Mouse (Mus musculus) ES-E14 (cell line): Measurements from ENCODE around the gene Zfp449.

Source experiments
- CHD2 ChIP-seq: IDR thresholded peaks from 2 replicates; pipeline ENCODE4 v1.6.1; 2014; ENCODE audit warnings: mild to moderate bottlenecking, low read depth, low read length, inconsistent platforms
- HCFC1 ChIP-seq: IDR thresholded peaks from 2 replicates; pipeline ENCODE4 v1.6.1; 2012; ENCODE audit warnings: low read length, inconsistent platforms, borderline replicate concordance; ENCODE audit not compliant: insufficient read depth
- MAFK ChIP-seq: IDR thresholded peaks from 2 replicates; pipeline ENCODE4 v1.6.1; 2014; ENCODE audit warnings: mild to moderate bottlenecking, low read depth, low read length, inconsistent platforms; ENCODE audit not compliant: insufficient read depth
- ZC3H11A ChIP-seq: IDR thresholded peaks from 2 replicates; pipeline ENCODE4 v1.6.1; 2012; ENCODE audit warnings: low read depth, mild to moderate bottlenecking, inconsistent platforms, low read length, borderline replicate concordance
- ZNF384 ChIP-seq: IDR thresholded peaks from 2 replicates; pipeline ENCODE4 v1.6.1; 2012; ENCODE audit warnings: low read depth, low read length, inconsistent platforms

DNA sequence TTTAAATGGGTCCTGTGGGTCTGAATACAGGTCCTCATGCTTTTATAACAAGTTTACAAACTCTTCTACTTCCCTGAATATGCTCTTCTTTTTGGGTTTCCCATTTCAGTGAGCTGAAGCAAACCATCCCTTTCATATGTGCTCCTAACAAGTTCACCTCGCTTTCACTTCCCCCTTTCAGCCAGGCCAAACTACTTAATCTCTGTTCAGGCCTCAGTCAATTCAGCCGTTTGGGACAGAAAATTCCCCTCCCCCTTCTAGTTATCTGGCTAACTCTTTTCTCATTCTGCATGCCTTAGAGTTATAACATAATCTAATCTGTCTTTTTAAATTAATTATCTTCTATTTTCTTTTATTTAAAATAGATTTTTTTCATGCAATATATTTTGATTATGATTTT lies 58.4 kb downstream of the Zfp449 start:
- TF ChIP-seq ZNF384 = no peak
- no peak for TF ChIP-seq MAFK
- TF ChIP-seq ZC3H11A = no peak
- no peak for TF ChIP-seq HCFC1
- TF ChIP-seq CHD2 = no peak
